Mouse (Mus musculus) cerebellum, postnatal 10 days (tissue): ENCODE measurements around the gene Nucb1.
"Not testable (repeated sequence)": the region's sequence is repeated elsewhere in the genome, so short reads cannot be mapped to it uniquely, and the experiment has no call there.

Source experiments
- DNase-seq, 2 experiments: peaks; one replicate each; pipeline ENCODE4 v3.0.0; 2021; ENCODE audit warnings: mixed read lengths in 2 of 2

Nucb1 gene

DNA sequence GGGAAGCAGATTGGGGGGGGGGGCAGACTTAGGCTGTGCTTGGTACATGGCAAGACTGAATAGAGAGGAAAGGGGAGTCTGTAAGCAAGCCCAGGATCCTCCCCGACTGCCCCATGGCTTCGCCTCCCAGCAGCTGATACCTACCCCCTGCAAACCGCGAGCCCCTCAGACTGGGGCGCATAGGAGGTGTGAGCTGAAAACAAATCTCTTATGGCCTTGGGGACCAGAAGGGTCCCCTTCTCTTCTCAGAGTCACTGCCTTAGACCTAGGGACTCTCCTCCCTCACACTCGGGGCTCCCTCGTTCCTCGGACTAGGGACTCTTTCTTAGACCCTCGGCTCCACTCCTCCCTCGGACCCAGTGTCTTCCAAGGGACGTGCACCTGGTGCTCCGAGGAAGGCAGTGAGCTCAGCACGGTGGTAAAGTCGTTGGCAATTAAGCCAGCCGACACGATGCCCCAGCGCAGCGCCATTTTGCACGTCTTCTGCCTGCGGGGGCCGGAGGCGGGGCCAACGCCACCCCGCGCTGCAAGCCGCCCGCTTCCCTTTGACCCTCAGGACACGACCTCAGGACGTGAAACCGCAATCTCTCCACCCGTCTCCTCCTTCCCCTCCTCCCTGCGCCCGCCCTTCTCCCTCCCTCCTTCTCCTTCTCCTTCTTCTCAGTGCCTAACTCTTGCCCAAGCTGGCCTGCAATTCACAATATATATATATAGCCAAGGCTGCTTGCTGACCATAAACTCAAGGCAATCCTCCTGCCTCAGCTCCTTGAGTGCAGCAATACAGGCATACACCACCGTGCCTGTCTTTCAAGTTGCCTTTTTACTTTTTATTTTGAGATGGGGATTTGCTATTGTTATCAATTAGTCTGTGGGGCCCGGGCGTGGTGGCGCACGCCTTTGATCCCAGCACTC lies 21.7 kb downstream of the Nucb1 start, which contains the start of gene Dhdh:
TSS of gene Dhdh (minus strand) at position 513 of the 912 bp plus-strand sequence.
- DNase-seq, result peak; percentile 78 to 79

- no peak for DNase-seq
These were observed 22.3 kb downstream of the Nucb1 start for GRCm38 (mm10) chr7:45487861-45488292.

DNA sequence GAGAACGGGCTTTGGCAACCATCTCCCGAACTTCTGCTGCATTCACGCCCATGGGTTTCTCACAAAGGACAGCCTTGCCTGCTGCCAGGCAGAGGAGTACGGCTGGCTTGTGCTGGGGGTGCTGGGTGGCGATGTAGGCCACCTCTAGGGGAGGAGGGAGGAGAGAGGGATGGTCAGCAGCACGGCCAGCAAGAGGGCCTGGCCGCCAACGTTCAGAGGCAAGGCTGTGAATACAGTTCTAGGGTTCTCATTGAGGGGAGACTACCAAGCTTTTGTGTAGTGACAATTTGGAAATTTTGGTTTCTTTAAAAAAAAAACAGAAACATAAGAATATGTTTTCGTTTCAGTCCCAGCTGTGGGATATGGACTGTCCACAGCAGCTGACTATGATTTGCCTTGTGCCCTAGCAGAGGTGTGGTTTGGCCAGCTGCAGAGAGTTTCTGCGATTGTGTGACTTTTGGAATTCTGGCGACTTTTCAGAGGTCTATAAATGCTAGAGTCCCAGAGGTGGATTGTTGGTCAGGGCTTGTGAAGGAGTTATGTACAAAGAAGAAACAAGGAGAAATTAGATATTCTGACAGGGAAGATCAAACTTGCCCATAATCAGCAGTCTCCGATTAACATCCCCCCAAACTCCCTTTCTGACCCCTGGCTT lies 23.3 kb downstream of the Nucb1 start, which contains the start of gene Gm45808:
TSS of gene Gm45808 (minus strand) at position 51 of the 655 bp plus-strand sequence.
- DNase-seq, result no peak

GRCm38 (mm10) chr7:45486158-45486557 lies 24.0 kb downstream of the Nucb1 start:
- DNase-seq, result no peak

DNA sequence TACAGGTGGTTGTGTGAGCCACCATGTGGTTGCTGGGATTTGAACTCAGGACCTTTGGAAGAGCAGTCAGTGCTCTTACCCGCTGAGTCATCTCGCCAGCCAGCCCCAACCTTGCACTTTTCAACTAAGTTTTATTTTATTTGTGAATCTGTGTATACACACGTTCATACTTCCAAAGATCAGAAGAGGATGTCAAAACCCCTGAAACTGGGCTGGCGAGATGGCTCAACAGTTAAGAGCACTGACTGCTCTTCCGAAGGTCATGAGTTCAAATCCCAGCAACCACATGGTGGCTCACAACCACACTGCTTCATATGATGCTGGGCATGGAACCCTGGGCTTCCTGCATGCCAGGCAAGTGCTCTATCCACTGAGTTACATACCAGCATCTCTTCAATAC lies 25.2 kb downstream of the Nucb1 start:
- DNase-seq, result not testable (repeated sequence)

- no peak for DNase-seq
These were observed 28.0 kb downstream of the Nucb1 start for GRCm38 (mm10) chr7:45482166-45482565.

DNA sequence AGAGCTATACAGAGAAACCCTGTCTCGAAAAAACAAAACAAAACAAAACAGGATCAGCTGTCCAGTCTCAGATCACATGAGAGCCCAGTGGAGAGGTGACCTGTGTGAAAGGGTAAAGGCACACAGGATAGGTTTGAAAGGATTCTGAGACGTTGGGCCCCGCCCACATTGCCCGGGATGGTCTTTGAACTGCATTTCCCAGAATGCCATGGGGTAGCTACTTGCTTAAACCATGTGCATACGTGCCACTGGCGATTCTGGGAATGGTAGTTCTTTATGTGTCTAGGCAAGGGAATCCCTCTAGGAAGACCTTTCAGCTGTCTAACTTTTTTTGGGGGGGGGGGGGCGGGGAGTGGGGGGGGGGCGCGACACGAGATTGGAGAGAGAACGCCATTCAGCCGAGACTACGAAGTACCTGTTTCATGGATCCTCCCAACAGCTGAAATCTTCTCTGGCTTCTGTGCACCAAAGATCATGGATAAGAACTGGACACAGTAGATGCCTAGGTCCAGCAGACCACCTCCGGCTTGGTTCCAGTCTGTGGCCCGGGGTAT lies 28.8 kb downstream of the Nucb1 start, which contains the start of gene Tulp2:
TSS of gene Tulp2 (plus strand) at position 504 of the 554 bp plus-strand sequence.
- peak; percentile 81 to 82 for DNase-seq

DNA sequence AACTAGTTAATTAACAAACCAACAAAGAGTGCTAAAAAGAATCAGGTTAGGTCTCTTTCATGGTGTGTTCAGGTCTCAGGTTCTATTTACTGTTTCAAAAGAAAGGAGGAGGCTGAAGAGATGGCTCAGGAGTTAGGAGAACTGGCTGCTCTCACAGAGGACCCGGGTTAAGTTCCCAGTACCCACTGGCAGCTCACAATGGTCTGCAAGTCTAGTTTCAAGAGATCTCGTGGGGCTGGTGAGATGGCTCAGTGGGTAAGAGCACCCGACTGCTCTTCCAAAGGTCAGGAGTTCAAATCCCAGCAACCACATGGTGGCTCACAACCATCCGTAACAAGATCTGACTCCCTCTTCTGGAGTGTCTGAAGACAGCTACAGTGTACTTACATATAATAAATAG lies 29.9 kb downstream of the Nucb1 start:
- DNase-seq, result not testable (repeated sequence)

DNA sequence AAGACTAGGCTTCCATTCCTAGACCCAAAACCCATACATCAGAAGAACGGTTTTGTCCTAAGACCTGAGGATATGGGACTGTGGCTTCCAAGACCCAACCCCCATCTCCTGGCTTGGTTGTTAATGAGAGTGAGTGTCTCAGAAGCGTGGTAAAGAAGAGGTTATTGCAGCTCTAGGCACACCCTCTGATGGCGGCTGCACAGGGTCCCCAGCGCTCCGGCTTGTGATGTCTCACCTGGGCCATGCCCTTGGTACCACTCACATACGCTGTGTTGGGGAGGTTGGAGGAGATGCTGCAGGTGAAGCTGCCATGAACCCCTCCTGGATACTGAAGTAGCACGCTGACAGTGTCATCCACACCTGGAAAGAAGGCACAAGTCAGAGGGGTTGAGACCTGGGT lies 31.4 kb downstream of the Nucb1 start:
- DNase-seq, result no peak

DNA sequence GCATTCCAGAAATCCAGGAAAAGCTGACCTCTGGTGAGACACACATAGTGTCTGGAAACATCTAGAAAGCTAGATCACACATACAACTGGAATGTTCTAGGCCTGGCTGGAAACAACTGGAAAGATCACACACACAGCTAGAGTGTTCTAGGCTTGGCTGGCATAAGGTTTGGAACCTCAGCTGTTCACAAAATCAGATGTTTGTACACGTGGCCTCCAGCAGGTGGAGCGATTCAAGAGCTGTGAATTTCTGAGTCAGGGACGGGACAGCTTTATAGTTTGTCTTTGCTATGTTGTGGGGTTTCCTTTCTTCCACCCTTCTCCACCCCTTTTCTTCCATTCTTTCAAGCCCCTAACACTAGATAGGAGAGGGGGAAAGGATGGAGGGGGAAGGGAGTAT lies 33.2 kb downstream of the Nucb1 start:
- DNase-seq, result peak; percentile 80 to 81

DNA sequence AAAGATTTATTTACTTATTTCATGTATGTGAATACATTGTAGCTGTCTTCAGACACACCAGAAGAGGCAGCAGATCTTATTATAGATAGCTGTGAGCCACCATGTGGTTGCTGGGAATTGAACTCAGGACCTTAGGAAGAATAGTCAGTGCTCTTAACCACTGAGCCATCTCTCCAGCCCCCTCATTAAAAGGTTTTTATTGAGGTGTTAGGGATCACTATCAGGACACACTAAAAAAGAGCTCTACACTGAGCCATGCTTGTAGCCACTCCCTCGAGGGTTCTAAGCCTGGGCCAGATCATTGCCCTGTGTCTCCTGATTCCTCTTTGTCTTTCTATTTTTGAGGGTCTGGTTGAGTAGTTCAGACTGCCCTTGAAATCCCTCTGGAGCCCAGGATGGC lies 33.8 kb downstream of the Nucb1 start:
- no peak for DNase-seq

- peak in 1 of 2 experiments; percentile 52 for DNase-seq
These were observed 34.8 kb downstream of the Nucb1 start for GRCm38 (mm10) chr7:45475291-45475969.

GRCm38 (mm10) chr7:45470869-45471268 lies 39.3 kb downstream of the Nucb1 start:
- DNase-seq, result peak; percentile 83 to 87

GRCm38 (mm10) chr7:45467090-45467670 lies 43.0 kb downstream of the Nucb1 start:
- DNase-seq, result no peak

- peak; percentile 99 for DNase-seq
These were observed 43.7 kb downstream of the Nucb1 start, which contains the start of gene Bax for GRCm38 (mm10) chr7:45466283-45467089. TSS of gene Bax (minus strand) at chr7:45466898.

DNA sequence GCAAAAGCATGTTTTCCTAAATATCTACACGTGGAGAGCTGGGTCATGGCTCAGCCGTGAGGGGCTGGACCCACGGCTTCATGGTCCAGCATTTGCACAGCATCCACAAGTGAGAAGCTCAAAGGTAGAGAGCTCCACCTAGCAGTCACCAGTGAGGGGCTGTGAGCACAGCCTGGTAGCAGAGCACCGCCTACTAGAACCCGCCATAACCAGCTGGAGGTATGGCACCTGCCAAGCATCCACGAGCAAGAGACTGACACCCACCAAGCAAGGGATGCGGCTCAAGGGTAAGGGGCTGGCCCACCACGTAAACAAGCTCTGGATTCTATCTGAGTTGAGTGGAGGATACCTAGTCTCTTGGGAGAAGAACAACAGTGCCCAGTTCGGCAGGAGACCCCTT lies 44.7 kb downstream of the Nucb1 start:
- peak in 1 of 2 experiments; percentile 48 for DNase-seq

DNA sequence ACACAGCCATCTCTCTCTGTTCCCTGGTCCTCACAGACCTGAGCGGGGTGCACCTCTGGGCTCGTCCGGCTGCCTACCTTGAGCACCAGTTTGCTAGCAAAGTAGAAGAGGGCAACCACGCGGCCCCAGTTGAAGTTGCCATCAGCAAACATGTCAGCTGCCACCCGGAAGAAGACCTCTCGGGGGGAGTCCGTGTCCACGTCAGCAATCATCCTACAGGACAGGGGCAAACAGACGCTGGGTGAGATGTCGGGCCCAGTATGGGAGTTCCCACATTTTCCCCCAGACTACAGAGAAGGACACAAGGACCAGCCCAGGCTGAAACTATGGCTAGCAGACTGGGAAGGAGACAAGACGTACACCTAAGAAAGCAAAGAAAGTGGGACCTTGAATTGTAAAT lies 45.1 kb downstream of the Nucb1 start:
- no peak for DNase-seq

DNA sequence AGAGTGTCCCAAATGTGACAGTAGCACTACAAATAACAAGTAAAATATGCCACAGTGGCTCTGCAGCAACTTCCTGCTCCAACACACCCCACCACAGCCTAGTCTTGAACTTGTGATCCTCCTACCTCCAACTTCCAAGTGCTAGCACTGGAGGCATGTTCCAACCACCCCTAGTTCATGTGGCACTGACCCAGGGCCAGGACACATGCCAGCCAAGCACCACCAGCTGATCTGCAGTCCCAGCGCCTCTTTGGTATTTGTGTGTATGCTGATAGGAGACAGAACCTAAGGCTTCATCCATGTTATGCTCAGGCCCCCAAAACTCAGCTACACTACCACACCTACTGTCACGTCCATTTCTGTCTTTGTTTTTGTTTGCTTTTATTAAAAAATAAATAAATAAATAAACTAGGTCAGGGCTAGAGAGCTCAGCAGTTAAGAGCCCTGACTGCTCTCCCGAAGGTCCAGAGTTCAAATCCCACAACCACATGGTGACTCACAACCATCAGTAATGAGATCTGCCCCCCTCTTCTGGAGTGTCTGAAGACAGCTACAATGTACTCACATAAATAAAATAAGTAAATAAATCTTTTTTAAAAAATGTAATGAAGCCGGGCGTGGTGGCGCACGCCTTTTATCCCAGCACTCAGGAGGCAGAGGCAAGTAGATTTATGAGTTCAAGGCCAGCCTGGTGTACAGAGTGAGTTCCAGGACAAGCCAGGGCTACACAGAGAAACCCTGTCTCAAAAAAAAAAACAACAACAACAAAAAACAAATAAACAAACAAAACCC lies 46.0 kb downstream of the Nucb1 start:
- peak in 1 of 2 experiments; percentile 49 for DNase-seq

GRCm38 (mm10) chr7:45462868-45463267 lies 47.3 kb downstream of the Nucb1 start:
- not testable (repeated sequence) for DNase-seq

DNA sequence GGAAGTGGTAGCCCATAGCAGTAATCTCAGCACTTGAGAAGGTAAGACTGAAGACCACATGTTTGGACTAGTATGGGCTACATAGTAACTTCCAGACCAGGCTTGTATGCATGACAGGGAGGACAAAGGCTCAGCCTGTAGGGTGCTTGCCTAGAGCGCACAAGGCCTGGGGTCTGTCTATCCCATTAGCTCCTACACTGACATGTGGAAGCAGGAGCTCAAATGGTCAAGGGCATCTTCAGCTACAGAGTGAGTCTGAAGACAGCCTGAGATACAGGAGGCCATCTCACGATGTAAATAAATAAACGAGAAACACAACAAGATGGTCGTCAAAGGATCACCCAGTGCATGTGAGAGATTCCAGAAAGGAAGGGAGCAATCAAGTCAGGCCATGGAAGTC lies 47.9 kb downstream of the Nucb1 start:
- no peak for DNase-seq
